Mouse (Mus musculus): Measurements from ENCODE around the gene Sys1.

Sys1 gene

DNA sequence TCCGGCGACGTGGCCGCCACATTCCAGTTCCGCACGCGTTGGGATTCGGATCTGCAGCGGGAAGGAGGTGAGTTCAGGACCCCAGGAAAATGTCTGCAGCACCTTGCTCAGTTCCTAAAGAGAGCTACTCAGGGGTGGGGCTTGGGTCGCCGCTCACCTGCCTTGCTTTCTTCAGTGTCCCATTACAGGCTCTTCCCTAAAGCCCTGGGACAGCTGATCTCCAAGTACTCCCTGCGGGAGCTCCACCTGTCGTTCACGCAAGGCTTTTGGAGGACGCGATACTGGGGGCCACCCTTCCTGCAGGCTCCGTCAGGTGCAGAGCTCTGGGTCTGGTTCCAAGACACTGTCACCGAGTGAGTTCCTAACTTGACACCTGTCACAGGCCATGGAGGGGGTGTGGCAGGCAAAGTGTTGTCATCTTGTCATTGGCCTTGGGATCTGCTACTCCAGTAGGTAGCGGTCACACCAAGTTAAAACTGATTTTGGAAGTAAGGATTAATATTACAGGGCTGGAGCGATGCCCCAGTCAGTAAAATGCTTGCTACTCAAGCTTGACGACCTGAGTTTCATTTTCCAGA, 41.0 kb downstream of the Sys1 start:
- no peak for DNase-seq (ENCODE audit: low spot score in 2 of 2)

DNA sequence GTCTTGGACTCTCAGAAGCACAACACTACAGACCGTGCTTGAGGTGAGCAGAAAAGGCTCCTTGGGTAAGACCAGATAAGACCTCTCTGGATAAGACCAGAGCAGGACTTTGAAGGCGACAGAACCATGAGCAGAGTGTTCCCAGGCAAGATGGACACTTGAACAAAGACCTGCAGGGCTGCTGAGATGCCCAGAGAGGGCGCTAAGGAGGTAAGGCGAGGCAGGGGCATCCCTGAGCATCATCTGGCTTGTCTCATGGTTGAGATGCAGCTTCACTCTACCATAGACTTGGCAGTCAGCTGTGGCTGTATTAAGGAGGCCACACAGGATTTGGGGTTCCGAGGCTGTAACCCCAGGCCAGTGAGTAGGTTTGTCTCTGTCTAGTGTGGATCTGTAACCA, 42.6 kb downstream of the Sys1 start:
- no peak for DNase-seq (ENCODE audit: low spot score in 2 of 2)

DNA sequence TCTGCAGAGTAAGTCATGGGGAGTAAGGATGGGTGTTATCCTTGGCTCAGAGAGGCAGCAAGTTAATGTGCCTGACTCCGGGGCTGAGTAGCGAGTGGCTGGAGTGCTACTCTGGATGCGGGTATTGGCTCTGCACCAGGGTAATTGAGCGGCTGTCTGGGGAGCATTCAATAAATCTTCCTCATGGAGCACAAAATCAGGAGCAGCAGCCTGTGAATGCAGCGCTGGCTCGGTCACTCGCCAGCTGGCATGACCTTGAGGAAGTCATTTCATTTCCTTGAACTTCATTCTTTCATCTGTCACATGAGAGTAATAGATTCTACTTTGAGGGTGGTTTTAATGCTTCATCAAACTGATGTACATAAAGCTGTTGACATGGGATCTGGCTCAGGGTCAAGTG, 43.7 kb downstream of the Sys1 start:
- DNase-seq (ENCODE audit: low spot score in 2 of 2) = no peak

DNA sequence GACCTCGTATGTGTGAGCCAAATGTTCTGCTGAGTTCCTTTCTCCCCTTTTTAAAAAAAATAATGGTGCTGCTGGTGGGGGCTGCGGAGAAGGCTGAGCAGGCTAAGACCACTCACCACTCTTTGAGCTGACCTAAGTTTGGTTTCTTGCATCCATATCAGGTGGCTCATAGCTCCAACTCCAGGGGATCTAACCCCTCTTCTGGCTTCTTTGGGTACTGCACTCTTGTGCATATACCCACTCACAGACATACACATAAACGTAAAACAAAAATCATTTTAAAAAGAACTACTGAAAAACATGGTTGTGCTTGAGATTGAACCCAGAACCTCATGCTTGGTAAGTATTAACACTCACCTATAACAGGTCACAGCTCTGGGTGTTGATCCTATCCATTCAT, 48.2 kb downstream of the Sys1 start:
- DNase-seq (ENCODE audit: low spot score in 2 of 2) = no peak

DNA sequence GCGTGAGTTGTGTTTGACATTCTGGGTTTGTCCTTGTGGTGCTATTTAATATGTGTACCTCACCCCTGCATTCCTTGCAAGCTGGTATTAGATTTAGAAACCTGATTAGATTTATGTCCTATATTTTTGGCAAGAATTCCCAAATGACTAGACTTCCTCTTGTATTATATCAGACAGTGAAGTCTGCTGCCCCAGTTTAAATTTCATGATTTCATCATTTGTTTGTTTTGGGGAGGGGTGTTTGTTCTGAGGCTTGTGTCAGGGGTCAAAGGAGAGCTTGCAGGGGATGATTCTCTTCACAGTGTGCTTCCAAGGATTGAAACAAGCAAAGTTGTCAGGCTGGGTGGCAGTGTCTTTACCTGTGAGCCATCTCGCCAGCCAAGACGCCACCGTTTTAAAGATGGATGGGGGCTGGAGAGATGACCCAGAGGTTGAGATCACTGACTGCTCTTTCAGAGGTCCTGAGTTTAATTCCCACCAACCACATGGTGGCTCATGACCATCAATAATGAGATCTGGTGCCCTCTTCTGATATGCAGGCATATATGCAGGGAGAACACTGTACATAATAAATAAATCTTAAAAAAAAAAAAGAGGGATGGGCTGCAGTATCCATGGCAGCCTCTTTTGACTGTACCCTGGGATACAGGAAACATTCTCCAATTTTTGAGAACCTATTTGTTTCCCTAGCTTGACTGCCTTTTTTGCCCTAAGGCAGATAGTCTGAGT, 49.0 kb downstream of the Sys1 start:
- no peak for DNase-seq (ENCODE audit: low spot score in 2 of 2)

DNA sequence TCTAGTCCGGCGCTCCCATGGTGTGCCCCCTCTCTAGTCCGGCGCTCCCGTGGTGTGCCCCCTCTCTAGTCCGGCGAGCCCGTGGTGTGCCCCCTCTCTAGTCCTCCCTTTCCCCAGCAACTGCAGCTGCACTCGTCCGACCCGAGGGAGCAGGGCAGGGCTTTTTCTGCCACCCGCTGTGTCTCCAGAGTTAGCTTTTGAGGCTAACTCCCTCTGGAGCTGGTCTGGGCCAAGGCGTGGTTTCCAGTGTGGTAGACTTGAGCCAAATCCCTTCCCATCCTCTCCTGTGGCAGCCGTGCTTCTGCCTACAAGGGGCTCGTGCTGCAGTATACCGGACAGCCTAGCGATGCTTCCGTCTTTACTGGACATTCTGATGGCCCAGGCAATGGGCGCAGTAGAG, 51.0 kb downstream of the Sys1 start:
- DNase-seq (ENCODE audit: low spot score in 2 of 2) = no peak

DNA sequence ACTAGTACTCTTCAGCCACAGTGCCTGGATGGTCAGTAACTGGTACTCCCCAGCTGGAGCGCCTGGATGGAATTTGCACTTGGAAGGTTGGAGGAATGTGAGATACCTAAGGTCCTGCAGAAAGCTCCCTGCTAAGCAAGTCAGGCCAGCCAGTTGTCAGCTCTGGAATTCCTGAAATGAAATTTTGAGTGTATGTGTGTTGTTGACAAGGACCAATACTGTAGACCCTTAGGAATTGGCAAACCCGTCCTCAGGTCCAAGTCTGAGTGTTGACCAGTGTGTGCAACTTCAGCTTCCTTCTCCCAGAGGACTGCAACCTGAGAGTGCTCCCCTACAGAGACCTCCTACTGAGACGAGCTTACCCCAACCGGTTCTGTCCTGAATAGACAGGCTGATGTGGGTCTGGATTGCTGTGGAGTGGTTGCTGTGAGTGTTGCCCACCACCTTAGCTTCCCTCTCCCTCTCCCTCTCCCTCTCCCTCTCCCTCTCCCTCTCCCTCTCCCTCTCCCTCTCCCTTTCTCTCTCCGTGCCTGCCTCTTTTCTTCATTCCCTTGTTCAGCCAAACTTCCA, 53.9 kb downstream of the Sys1 start:
- DNase-seq (ENCODE audit: low spot score in 2 of 2) = no peak

DNA sequence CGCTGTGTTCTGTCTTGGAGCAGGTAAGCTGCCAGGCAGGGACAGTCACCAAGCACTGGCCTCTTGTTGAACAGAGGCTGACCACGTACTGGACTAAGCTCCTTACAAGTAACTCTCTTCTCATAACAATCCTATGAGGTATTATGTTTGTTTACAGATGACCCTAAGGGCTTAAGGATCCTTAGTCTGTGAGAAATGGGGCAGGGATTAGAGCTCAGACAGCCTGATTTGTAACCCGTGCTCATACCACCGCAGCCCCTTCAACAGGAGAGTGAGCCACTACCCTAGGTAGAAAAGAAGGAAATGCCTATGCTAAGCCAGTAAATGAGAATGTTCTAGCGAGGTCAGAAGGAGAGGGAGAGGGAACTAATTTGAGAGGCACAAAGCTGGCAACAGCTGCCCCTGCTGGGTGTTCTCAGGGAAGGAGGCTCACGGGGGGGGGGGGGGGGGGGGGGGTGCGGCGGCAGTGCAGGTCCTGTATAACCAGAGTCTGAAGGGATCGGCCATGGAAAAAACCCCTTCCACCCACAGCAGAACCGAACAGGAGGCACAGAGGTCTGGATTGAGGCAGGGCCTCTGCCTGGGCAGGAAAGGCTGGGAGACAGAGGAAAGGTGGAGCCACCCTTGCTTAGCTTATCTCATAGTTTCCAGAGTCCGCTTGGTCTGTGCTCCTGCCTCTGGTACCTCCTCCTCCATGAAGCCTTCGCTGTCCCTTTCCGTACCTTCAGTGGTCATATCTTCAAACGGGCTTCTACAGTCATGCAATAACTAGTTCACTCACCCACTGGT, 55.6 kb downstream of the Sys1 start:
- DNase-seq (ENCODE audit: low spot score in 2 of 2) = no peak

DNA sequence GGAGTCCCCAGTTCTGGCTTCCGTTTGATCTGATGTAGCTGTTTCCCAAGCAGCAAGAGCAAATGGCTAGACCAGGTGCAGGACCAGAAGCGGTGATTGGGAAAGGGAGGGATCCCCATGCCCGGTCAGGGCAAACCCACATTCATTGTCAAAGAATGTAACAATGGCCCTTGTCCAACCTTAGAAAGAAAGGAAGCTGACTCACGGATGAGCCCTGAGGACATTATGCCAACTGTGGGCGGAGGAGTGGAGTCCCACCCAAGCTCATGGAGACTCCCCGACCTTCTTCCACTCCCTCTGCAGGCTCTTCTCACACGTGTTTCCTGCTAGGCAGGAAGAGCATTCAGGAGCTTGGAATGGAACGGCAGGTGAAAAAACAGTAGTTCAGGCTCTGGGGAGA, 56.6 kb downstream of the Sys1 start:
- no peak for DNase-seq (ENCODE audit: low spot score in 2 of 2)

DNA sequence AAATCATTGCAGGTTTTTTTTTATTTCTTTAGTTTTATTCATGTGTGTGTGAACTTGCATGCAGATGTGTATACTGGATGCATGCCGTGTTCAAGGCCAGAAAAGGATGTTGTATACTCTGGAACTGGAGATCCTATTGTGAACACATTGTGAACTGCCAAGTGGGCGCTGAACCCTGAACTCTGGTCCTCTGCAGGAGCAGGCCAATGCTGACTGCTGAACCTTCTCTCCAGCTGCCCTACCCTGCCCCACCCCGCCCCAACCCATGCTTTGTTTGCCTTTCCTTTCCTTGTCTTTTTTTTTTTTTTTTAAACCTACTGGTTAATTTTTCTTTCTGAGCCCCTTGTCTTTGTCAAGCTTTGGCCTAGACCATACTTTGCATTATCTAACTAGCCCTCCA, 58.2 kb downstream of the Sys1 start:
- DNase-seq (ENCODE audit: low spot score in 2 of 2) = no peak

DNA sequence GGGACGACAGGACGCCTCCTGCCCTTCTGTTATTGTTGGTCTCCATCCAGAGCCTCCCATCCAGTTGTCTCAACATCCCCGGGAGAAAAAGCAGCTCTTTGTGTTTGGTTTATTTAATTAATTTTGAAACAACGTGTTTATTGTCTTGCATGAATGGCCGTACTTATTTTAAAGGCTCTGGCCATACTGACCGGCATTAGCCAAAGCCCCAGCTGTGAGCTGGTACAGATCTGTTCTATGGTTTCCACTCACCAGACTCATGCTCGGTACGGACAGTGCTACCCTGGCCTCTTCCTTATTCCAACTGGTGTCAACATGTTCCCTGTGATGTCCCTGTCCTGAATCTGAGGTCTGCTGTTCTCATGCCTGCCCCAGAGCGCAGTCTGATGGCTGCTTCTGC, 59.1 kb downstream of the Sys1 start:
- DNase-seq (ENCODE audit: low spot score in 2 of 2) = no peak

DNA sequence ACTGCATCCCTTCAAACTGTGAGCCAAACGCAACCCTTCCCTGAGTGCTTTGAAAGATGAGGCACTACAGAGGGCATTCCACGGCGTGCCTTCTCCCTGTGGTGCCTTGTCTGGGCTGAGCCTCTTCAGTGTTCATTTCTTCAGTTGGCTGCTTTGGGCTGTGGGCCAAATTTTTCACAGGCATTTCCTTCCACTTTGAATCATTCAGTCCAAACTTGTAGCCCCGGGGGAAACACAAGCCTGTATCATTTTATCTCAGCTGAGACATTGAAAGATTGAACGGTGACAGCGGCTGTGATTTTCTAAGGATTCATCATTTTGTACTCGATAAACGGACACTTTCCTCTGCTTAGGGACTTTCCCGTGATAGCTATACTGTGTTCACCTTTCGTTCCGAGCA, 59.8 kb downstream of the Sys1 start:
- no peak for DNase-seq (ENCODE audit: low spot score in 2 of 2)

DNA sequence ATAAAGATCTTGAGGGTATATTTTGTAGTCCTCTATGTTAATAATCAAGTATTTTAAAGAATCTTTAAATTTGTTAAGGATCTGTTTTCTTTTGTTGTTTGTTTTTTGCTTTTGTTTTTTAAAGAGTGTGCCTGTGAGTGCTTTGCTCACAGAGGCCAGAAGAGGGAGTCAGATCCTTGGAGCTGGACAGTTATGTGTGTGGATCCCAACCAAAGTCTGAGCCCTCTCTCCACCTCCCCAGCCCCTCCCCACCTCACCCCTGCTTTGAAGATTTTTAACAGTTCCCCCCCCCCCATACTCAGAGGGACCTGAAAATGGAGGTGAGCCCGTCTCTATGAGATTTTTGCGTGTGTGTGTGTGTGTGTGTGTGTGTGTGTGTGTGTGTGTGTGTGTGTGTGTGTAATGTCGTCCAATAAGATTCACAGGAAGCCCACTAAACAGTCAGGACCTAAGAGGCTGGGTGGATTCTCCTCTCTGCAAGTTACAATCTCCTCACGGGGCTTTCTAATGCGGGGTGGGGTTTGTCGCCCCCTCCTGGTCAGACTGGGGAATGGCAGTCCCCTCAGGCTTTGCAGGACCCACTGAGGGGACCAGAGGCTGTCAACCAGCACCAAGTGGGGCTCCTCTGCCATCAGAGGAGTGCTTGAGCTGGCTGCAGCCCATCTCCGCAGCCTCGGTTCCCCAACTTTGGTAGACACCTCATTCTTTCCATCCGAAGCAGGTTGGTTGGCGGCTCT, 60.9 kb downstream of the Sys1 start:
- DNase-seq (ENCODE audit: low spot score in 2 of 2) = peak; percentile 21 to 64

DNA sequence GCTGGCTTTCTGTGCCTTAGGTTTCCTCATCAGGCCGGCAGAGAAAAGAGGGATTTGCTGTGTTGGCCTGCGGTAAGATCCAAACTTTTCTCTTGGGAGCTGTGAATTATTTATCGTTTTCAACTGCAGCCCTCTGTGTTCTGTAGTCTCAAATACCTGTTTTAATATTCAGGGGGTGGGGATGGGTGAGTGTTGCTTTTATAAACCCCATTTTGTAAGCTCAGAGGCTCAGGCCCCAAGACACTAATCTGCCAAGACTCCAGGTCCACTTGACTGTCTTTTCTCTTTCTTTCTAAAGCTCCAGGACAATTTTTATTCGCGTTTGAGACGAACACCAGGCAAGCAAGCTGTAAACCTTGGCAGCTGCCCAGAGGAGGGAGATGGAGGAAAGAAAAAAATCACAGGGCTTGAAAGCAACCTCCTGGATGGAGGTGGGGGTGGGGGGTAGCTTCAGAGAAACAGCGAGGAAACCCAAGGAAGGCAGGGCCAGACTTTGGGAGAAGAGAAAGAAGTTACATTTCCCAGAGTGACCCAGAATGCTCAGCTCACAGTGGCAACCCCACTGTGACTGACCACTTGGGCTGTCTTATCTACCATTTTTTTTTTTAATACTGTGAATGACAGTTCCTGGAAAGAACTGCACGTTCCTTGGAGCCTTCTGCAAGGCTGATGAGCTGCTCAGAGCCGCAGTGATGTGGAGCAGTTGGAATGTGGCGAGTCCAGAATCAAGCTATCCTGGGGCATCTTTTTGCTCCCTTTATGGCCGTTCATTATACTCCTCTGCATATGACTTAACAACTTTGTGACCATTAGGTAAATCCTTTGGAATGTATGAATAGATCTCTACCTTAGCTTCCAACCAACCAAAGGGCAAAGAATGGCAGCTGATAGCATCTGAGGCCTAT, 61.8 kb downstream of the Sys1 start:
- no peak for DNase-seq (ENCODE audit: low spot score in 2 of 2)

DNA sequence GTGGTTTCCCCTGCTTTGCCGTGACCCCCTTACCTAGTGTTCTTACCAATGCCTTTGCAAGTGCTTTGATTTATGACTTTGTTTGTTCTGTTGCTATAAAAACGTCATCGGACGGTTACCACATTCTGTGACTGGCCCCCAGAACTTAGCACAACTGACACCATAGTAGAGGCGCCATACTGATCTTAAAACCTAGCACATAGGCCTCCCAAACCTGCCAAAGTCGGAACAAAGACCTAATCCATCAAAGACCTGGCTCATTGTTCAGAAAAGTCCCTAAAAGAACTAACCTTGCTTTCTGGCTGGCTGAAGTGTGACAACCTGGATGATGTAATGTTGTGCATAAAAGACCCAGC, 62.4 kb downstream of the Sys1 start:
- no peak for DNase-seq (ENCODE audit: low spot score in 2 of 2)

DNA sequence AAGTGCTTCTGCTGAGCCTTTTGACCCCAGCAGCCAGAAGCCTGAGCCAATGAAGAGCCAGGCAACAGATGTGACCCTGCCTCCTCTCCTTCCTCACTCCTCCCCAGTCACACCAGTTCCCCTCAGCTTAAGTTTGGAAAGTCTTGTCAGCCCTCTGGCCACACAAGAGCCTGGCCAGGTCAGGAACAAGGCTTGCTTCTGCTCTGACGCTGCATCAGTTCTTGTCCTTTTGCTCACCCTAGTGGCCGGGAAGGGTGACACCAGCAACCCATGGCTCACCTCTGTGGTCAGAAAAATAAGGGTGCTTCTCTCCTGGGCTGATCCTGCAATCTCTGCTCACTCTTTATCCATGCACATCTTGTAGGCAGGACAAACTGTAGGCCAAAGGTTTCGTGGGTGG, 64.0 kb downstream of the Sys1 start:
- DNase-seq (ENCODE audit: low spot score in 2 of 2) = peak in 1 of 2 experiments; percentile 40

DNA sequence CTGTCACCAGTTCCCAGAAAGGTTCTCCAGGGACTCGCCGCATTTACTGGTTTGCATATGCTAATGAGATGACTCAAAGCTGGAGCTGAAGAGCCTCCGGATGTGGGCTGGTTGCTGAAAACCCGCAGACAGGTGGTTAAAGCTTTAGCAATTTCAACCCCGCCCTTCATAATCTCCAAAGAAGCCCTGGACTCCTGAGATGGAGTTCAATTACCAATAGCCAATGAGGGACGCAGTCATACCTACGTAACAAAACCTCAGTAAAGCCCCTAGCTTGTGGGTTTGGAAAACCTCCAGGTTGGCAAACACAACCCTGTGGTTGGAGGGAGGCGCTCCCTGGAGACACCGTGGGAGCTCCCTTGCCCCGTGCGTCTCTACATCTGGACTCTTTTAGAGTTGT, 65.1 kb downstream of the Sys1 start:
- peak in 1 of 2 experiments; percentile 41 for DNase-seq (ENCODE audit: low spot score in 2 of 2)

DNA sequence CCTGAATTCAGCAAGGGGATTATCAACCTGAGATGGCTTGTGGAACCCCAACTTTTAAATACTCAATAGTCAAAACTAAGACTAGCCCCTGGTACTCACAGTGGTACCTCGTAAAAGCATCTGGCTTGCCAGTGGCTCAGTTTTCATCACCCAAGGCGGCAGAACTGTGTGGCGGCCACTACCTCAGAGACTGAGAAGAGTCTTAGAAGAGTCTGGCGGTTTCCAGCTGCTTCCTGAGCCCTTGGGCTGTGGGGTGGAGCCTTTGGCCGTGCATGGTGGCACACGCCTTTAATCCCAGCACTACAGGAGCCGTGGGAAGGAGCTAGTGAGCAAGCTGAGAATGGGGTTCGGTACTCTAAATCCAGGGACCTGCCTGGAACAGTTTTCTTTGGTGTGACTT, 65.5 kb downstream of the Sys1 start:
- DNase-seq (ENCODE audit: low spot score in 2 of 2) = no peak

DNA sequence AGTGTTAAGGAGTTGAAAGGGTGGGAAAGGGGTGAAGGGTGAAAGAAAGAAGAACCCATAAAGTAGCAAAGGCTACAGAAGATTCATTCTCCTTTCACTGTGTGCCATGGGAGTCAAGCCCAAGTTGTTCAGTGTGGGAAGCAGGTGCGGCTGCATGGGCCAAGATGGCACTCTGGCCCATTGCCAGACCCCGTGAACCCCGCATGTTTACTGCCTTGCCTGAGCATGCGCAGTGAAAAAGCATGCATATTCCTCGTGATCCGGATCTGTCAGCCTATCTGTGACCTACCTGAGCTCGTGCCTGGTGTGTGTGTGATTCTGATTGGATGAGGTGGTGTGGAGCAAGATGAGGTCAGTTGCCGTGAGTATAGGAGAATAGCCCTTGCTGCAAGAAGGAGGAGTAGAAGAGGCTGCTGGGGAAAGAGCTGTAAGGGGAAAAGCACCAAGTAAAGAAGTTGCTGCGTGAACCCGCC, 66.6 kb downstream of the Sys1 start:
- DNase-seq (ENCODE audit: low spot score in 2 of 2) = no peak

DNA sequence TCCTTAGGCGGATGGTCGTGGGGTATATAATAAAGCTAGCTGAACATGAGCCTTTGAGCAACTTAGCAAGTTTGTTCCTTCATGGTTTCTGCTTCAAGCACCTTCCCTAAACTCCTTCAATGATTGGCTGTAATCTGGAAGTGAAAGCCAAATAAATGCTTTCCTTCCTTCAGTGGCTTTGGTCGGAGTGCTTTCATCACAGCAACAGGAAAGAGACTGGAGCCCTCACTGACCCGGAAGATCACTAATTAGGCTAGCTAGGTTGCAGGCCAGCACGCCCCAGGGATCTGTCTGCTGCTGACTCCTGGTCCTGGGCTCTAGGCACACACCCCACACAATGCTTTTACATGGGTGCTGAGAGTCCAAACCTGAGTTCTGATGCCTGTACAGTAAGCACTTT, 71.8 kb downstream of the Sys1 start:
- no peak for DNase-seq (ENCODE audit: low spot score in 2 of 2)
